Mouse (Mus musculus): ENCODE measurements around the gene Ptges3. TPM values are rescaled to one million over a fixed set of nuclear protein-coding genes. Genes with fewer than 3 reads are reported as not detected.
A peak's percentile ranks its signal among the peaks of the same experiment; 100 is the strongest.

Gene Ptges3
- polyA plus RNA-seq, 1 experiment from 2014 or later, result 495 TPM

DNA sequence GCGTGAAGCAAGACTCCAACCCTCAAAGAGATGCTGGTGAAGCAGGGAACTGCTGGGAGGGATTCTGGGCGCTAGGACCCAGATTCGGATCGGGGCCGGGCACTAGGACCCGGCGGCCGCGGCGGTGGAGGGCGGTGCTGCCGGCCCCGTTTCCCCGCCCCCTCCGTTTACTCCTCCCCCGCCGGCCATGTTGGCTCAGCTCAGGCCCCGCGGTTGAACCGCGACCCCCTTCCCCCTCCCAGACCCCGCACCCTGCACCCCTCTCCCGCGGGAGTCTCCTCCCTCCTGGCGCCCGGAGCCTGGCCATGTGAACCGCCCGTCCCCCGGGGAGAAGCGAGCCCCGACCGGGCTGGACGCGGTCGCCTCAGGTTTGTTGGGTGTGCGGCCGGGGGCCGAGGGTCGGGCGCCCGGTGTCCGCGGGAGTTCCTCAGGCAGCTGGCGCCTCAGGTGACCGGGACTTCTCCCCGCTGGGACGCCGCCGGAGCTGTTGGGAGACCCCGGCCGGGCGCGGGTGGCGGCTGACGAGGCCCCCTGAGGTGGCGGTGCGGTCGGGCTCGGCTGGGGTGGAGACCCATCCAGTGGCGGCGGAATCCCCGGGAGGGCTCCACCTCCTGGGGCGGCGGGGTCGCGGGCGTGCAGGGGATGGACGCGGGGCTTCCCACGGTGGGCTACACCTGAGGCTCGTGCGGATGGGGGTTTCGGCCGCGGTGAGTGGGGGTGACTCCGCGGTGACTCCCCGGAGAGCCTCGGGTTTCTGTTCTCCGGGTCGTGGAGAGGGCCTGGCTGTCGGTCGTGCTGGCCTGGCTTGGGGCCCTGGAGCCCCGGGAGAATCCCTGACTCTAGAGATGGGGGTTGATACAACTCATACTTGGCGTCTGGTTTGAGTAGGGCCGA lies 38.2 kb downstream of the Ptges3 start:
- peak overlapping the region; percentile 67 for H3K4me2 ChIP-seq (replicated peaks)
- peak overlapping the region; percentile 97 for H3K4me3 ChIP-seq
- ATAC-seq (ENCODE audit: low FRiP score), result peak; percentile 75
- peak overlapping the region; percentile 89 for H3K27ac ChIP-seq
- H3K9ac ChIP-seq, result peak overlapping the region; percentile 82
- H3K36me3 ChIP-seq, result 0 out of 2 replicates have a peak, but pooled peaks cover 2% of the 10 kb centered on the region
- no peaks in the 10 kb centered on the region for H3K27me3 ChIP-seq
- no peaks in the 10 kb centered on the region for H3K9me3 ChIP-seq (replicated peaks)
- under 1% methylated on average over 78 of the region's 86 CpGs for WGBS
- peaks cover 37% of the 10 kb centered on the region for H3K4me1 ChIP-seq

DNA sequence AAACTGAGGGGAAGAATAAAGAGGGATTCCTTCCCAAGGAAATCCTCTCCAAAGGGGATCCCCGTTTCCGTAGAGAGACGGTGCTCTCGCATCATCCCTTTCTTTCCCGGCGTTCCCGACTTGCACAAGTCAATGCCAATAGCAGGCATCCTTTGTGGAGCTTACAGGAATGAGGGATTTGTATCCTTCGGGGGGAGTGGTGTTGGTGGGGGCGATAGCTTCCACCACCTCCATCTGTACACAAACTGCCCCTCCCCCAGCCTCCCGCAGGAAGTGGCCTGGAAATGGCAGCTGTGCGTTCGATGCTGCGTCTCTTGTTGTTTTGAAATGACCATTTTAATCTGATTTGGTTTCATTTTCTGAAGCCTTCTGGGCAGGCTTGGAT lies 38.8 kb downstream of the Ptges3 start:
- H3K9ac ChIP-seq, result peak overlapping the region; percentile 82
- no peaks in the 10 kb centered on the region for H3K27me3 ChIP-seq
- H3K27ac ChIP-seq, result peak overlapping the region; percentile 89
- ATAC-seq (ENCODE audit: low FRiP score), result no peak
- peak overlapping the region; percentile 67 for H3K4me2 ChIP-seq (replicated peaks)
- no peaks in the 10 kb centered on the region for H3K9me3 ChIP-seq (replicated peaks)
- H3K4me1 ChIP-seq, result peaks cover 34% of the 10 kb centered on the region
- 0% methylated on average over 13 of the region's 13 CpGs for WGBS
- peak overlapping the region; percentile 97 for H3K4me3 ChIP-seq
- H3K36me3 ChIP-seq, result 0 out of 2 replicates have a peak, but pooled peaks cover 2% of the 10 kb centered on the region

DNA sequence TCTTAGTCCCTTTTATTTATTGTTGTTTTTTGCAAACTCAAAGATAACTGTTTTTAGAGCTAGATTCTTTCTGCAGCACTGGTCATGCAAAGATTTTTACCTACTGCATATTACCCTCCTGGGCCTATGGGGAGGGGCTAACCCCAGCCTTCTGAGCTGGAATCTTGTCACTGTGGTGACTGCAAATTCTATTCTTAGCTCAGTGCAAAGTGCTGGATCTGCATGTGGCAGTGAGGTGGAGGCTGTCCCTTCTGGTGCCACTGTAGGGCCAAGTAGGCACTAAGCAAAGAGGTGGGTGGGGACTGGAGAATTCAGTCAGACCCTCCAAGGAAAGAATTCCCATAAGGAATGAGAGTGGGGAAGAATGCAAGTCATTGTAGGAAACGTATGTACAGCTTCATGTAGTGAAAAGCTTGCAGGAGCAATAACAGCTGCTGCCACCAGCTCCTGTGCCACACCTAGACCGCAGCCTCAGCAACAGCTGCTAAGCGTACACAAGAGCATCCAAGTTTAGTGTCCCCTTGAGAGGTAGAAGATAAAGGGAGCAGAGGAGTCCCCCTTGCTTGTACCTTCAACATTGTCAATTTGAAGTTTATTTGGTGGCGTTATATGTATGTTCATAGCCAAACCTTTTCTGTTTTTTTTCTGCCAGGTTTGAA lies 51.5 kb downstream of the Ptges3 start:
- Histone ChIP-seq H3K9ac (no peak overlapping the region), H3K9me3 (replicated peaks) (no peaks in the 10 kb centered on the region), H3K27me3 (no peaks in the 10 kb centered on the region), H3K4me3 (no peak overlapping the region), H3K4me1 (no peaks in the 10 kb centered on the region), H3K36me3 (peaks cover 56% of the 10 kb centered on the region), H3K4me2 (replicated peaks) (no peak overlapping the region), H3K27ac (no peak overlapping the region)
- WGBS, result 94% methylated on average over 4 of the region's 4 CpGs
- ATAC-seq (ENCODE audit: low FRiP score), result no peak

DNA sequence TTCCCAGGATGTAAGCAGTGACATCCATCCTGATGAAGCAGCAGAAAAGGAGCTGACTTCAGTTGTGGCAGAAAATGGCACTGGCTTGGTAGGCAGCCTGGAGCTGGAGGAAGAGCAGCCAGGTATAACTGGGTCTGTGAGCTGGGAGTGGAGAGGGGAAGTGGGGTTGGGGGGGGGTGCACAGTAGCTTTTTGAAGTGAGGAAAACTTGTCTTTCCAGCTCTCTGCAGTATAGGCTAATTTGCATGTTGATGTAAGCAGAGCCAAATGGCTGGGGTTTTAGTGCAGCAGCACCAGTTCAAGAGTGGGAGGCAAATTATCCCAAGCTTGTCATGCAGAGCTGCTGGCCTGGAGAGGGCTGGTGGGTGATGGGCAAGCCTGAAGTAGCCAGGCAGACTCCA lies 52.5 kb downstream of the Ptges3 start:
- no peaks in the 10 kb centered on the region for H3K27me3 ChIP-seq
- H3K27ac ChIP-seq, result no peak overlapping the region
- no peaks in the 10 kb centered on the region for H3K9me3 ChIP-seq (replicated peaks)
- H3K9ac ChIP-seq, result no peak overlapping the region
- peaks cover 66% of the 10 kb centered on the region for H3K36me3 ChIP-seq
- H3K4me3 ChIP-seq, result no peak overlapping the region
- H3K4me1 ChIP-seq, result no peaks in the 10 kb centered on the region
- ATAC-seq (ENCODE audit: low FRiP score), result no peak
- H3K4me2 ChIP-seq (replicated peaks), result no peak overlapping the region

DNA sequence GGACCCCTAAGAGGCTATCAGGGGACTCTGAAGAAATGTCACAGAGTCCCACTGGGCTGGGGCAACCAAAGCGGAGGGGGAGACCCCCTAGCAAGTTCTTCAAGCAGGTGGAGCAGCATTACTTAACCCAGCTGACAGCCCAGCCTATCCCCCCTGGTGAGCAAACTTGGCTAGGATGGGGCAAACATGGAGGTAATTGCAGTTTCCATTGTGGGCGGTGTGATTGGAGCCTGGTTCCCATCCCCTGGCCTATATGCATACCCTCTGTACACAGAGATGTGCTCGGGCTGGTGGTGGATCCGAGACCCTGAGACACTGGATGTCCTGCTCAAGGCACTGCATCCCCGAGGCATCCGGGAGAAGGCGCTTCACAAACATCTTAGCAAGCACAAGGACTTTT lies 65.1 kb downstream of the Ptges3 start:
- Histone ChIP-seq H3K4me2 (replicated peaks) (no peak overlapping the region), H3K4me3 (no peak overlapping the region), H3K9ac (no peak overlapping the region), H3K9me3 (replicated peaks) (no peaks in the 10 kb centered on the region), H3K27ac (no peak overlapping the region), H3K36me3 (peaks cover 93% of the 10 kb centered on the region), H3K27me3 (no peaks in the 10 kb centered on the region), H3K4me1 (no peaks in the 10 kb centered on the region)
- no peak for ATAC-seq (ENCODE audit: low FRiP score)
- WGBS, result 93% methylated on average over 7 of the region's 7 CpGs

DNA sequence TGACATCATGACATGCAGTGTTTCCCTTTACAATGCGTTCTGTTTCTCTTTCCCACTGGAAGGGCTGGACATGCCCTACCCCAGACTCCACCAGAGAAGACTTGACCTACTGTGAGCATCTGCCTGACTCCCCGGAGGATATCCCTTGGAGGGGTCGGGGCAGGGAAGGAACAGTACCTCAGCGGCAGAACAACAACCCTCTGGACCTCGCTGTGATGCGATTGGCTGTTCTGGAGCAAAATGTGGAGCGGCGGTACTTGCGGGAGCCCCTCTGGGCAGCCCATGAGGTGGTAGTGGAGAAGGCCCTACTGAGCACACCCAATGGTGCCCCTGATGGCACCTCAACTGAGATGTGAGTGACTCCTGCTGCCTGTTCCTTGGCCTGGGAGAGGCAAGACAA lies 66.1 kb downstream of the Ptges3 start:
- WGBS, result 92% methylated on average over 9 of the region's 9 CpGs
- no peak for ATAC-seq (ENCODE audit: low FRiP score)
- peaks cover 91% of the 10 kb centered on the region for H3K36me3 ChIP-seq
- no peaks in the 10 kb centered on the region for H3K27me3 ChIP-seq
- H3K9me3 ChIP-seq (replicated peaks), result no peaks in the 10 kb centered on the region
- no peak overlapping the region for H3K9ac ChIP-seq
- no peak overlapping the region for H3K4me2 ChIP-seq (replicated peaks)
- H3K4me1 ChIP-seq, result no peaks in the 10 kb centered on the region
- H3K4me3 ChIP-seq, result no peak overlapping the region
- H3K27ac ChIP-seq, result no peak overlapping the region

DNA sequence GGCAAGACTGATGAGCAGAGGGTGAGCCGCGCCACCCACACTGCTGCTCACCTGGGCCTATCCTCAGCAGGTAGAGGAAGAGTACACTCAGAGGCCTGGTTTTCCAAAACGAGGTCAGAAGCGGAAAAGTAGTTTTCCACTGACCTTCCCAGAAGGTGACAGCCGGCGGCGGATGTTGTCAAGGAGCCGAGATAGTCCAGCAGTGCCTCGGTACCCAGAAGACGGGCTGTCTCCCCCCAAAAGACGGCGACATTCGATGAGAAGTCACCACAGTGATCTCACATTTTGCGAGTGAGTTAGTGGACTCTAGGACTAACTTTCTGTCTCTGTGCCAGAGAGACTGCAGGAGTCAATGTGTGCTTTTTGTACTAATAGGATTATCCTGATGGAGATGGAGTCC lies 67.2 kb downstream of the Ptges3 start:
- no peak overlapping the region for H3K4me3 ChIP-seq
- WGBS, result 96% methylated on average over 14 of the region's 14 CpGs
- H3K9me3 ChIP-seq (replicated peaks), result no peaks in the 10 kb centered on the region
- no peak overlapping the region for H3K27ac ChIP-seq
- H3K4me2 ChIP-seq (replicated peaks), result no peak overlapping the region
- peaks cover 86% of the 10 kb centered on the region for H3K36me3 ChIP-seq
- H3K4me1 ChIP-seq, result no peaks in the 10 kb centered on the region
- no peaks in the 10 kb centered on the region for H3K27me3 ChIP-seq
- ATAC-seq (ENCODE audit: low FRiP score), result no peak
- H3K9ac ChIP-seq, result no peak overlapping the region

MicroRNA genes within 50 kb of the gene (microRNA counts, 519-probe panel; counts per million panel counts)
- microRNA mmu-miR-677, result 470 counts per million, percentile 58 among the panel's probes with 10 or more counts

Small RNA genes within 50 kb of the gene (microRNA-seq; reads per million reads assigned to microRNA genes)
- gene Mir677, result 14.9 reads per million, percentile 26 among the genes with 10 or more reads in this experiment

Other genes with a start within 250 kb of the Ptges3 start
- not detected in 2 replicates for gene Rdh19, start 209.0 kb upstream of the Ptges3 start, polyA plus RNA-seq (2016; fragmentation: Nextera tagmentation; extraction: Ambion mirVana)
- not detected in 2 replicates for gene Rdh16f2, start 192.5 kb upstream of the Ptges3 start, polyA plus RNA-seq (2016; fragmentation: Nextera tagmentation; extraction: Ambion mirVana)
- gene Rdh7, start 170.1 kb upstream of the Ptges3 start, polyA plus RNA-seq (2016; fragmentation: Nextera tagmentation; extraction: Ambion mirVana), result not detected in 2 replicates
- not detected in 2 replicates for gene Sdr9c7, start 160.4 kb upstream of the Ptges3 start, polyA plus RNA-seq (2016; fragmentation: Nextera tagmentation; extraction: Ambion mirVana)
- not detected in 2 replicates for gene Hsd17b6, start 51.3 kb upstream of the Ptges3 start, polyA plus RNA-seq (2016; fragmentation: Nextera tagmentation; extraction: Ambion mirVana)
- 50.9 and 54.1 TPM in 2 replicates for gene Prim1, start 43.8 kb upstream of the Ptges3 start, polyA plus RNA-seq (2016; fragmentation: Nextera tagmentation; extraction: Ambion mirVana)
- gene Naca, start 23.4 kb upstream of the Ptges3 start, polyA plus RNA-seq (2016; fragmentation: Nextera tagmentation; extraction: Ambion mirVana), result 673 and 675 TPM in 2 replicates
- gene Atp5b, start 24.3 kb downstream of the Ptges3 start, polyA plus RNA-seq (2016; fragmentation: Nextera tagmentation; extraction: Ambion mirVana), result 1,948 and 1,970 TPM in 2 replicates
- gene Baz2a, start 32.6 kb downstream of the Ptges3 start, polyA plus RNA-seq (2016; fragmentation: Nextera tagmentation; extraction: Ambion mirVana), result 12.8 and 15.4 TPM in 2 replicates
- gene Rbms2, start 121.3 kb downstream of the Ptges3 start, polyA plus RNA-seq (2016; fragmentation: Nextera tagmentation; extraction: Ambion mirVana), result 22.5 and 25.5 TPM in 2 replicates
- 0.61 and 0.70 TPM in 2 replicates for gene Gls2, start 135.5 kb downstream of the Ptges3 start, polyA plus RNA-seq (2016; fragmentation: Nextera tagmentation; extraction: Ambion mirVana)
- 24.5 and 25.6 TPM in 2 replicates for gene Spryd4, start 152.9 kb downstream of the Ptges3 start, polyA plus RNA-seq (2016; fragmentation: Nextera tagmentation; extraction: Ambion mirVana)
- gene Mip, start 166.9 kb downstream of the Ptges3 start, polyA plus RNA-seq (2016; fragmentation: Nextera tagmentation; extraction: Ambion mirVana), result not detected in 2 replicates
- 46.2 and 53.7 TPM in 2 replicates for gene Timeless, start 173.1 kb downstream of the Ptges3 start, polyA plus RNA-seq (2016; fragmentation: Nextera tagmentation; extraction: Ambion mirVana)
- 0.34 and 0.40 TPM in 2 replicates for gene Apon, start 195.1 kb downstream of the Ptges3 start, polyA plus RNA-seq (2016; fragmentation: Nextera tagmentation; extraction: Ambion mirVana)
- not detected in 2 replicates for gene Apof, start 209.7 kb downstream of the Ptges3 start, polyA plus RNA-seq (2016; fragmentation: Nextera tagmentation; extraction: Ambion mirVana)
- 23.1 and 26.5 TPM in 2 replicates for gene Stat2, start 211.6 kb downstream of the Ptges3 start, polyA plus RNA-seq (2016; fragmentation: Nextera tagmentation; extraction: Ambion mirVana)
- 0.22 TPM in 1 of 2 replicates, not detected in the other for gene Il23a, start 239.8 kb downstream of the Ptges3 start, polyA plus RNA-seq (2016; fragmentation: Nextera tagmentation; extraction: Ambion mirVana)
- 33.5 and 34.1 TPM in 2 replicates for gene Pan2, start 244.4 kb downstream of the Ptges3 start, polyA plus RNA-seq (2016; fragmentation: Nextera tagmentation; extraction: Ambion mirVana)